Mouse (Mus musculus): ENCODE measurements at regions not wholly inside any gene's neighbourhood (a gene's known extent, or its start where the extent isn't known, plus 50 kb on each side); places are given as distances from the start of the nearest gene placed in this dataset.

GRCm38 (mm10) chr14:61874206-61874605 lies 266.9 kb downstream of the Kcnrg start:
- Histone ChIP-seq H3K79me2 (replicated peaks; ENCODE audit: control insufficient read depth, extremely low read depth, insufficient read depth, poor library complexity, severe bottlenecking) (no peaks in the 10 kb centered on the region), H3K4me2 (ENCODE audit: insufficient read depth, low read depth, poor library complexity, severe bottlenecking) (no peak overlapping the region), H3K27ac (ENCODE audit: insufficient read depth, low read depth) (no peak overlapping the region), H3K4me3 (replicated peaks in 1 of 3; ENCODE audit: low read depth in 2 of 3, low read length in 2 of 3, poor library complexity in 1 of 3) (no peak overlapping the region), H3K9ac (ENCODE audit: insufficient read depth, low read depth) (no peak overlapping the region), H3K4me1 (ENCODE audit: control insufficient read depth in 1 of 2, insufficient read depth in 2 of 2) (no peaks in the 10 kb centered on the region), H3K9me3 (replicated peaks; ENCODE audit: low read length) (no peaks in the 10 kb centered on the region), H3K27me3 (replicated peaks) (no peaks in the 10 kb centered on the region), H3K36me3 (replicated peaks in 1 of 2; ENCODE audit: control insufficient read depth in 1 of 2, insufficient read depth in 1 of 2, low read length in 1 of 2) (no peaks in the 10 kb centered on the region)
- no peak for TF ChIP-seq SMC3 (IDR thresholded peaks at IDR 0.05; ENCODE audit: low read depth, low read length)
- TF ChIP-seq CHD2 (IDR thresholded peaks at IDR 0.05; ENCODE audit: low read length): no peak
- TF ChIP-seq MAX (IDR thresholded peaks at IDR 0.05; ENCODE audit: low read length): no peak
- no peak for TF ChIP-seq E2F4 (IDR thresholded peaks at IDR 0.05; ENCODE audit: insufficient replicate concordance, low read depth, low read length)
- TF ChIP-seq ZNF384 (IDR thresholded peaks at IDR 0.05; ENCODE audit: low read depth, low read length): no peak
- TF ChIP-seq HCFC1 (IDR thresholded peaks at IDR 0.05; ENCODE audit: low read depth, low read length): no peak
- no peak for TF ChIP-seq ELF1 (IDR thresholded peaks at IDR 0.05; ENCODE audit: low read depth, low read length)
- TF ChIP-seq RCOR1 (conservative IDR thresholded peaks at IDR 0.05; ENCODE audit: low read depth, low read length): no peak
- TF ChIP-seq POLR2A (IDR thresholded peaks at IDR 0.05; ENCODE audit: low read depth, low read length): no peak
- no peak for DNase-seq (ENCODE audit: extremely low read depth)
- dilution Hi-C loops (cut with MboI; ENCODE audit: extremely low pct_ligation_motif_present, extremely low pct_unique_long_range_greater_than_20kb, low sequenced_read_pairs) (no loop called here), in situ Hi-C loops (cut with MboI; ENCODE audit: low pct_ligation_motif_present, low pct_unique_long_range_greater_than_20kb, low sequenced_read_pairs) (loop anchor here (25.0 kb wide), 1 partner anchor 588 kb away; the partner anchor contains the start of gene Gucy1b2)

- no peak for DNase-seq (ENCODE audit: extremely low read depth)
- in situ Hi-C loops (cut with MboI; ENCODE audit: low pct_ligation_motif_present, low pct_unique_long_range_greater_than_20kb, low sequenced_read_pairs) (no loop called here), dilution Hi-C loops (cut with MboI; ENCODE audit: extremely low pct_ligation_motif_present, extremely low pct_unique_long_range_greater_than_20kb, low sequenced_read_pairs) (no loop called here)
- Histone ChIP-seq H3K9ac (ENCODE audit: insufficient read depth, low read depth) (no peak overlapping the region), H3K4me1 (ENCODE audit: control insufficient read depth in 1 of 2, insufficient read depth in 2 of 2) (no peaks in the 10 kb centered on the region), H3K4me3 (replicated peaks in 1 of 3; ENCODE audit: low read depth in 2 of 3, low read length in 2 of 3, poor library complexity in 1 of 3) (no peak overlapping the region), H3K9me3 (replicated peaks; ENCODE audit: low read length) (no peaks in the 10 kb centered on the region), H3K4me2 (ENCODE audit: insufficient read depth, low read depth, poor library complexity, severe bottlenecking) (no peak overlapping the region), H3K27ac (ENCODE audit: insufficient read depth, low read depth) (no peak overlapping the region), H3K36me3 (replicated peaks in 1 of 2; ENCODE audit: control insufficient read depth in 1 of 2, insufficient read depth in 1 of 2, low read length in 1 of 2) (no peaks in the 10 kb centered on the region), H3K79me2 (replicated peaks; ENCODE audit: control insufficient read depth, extremely low read depth, insufficient read depth, poor library complexity, severe bottlenecking) (no peaks in the 10 kb centered on the region), H3K27me3 (replicated peaks) (no peaks in the 10 kb centered on the region)
- no peak for TF ChIP-seq SMC3 (IDR thresholded peaks at IDR 0.05; ENCODE audit: low read depth, low read length)
- no peak for TF ChIP-seq TBP (conservative IDR thresholded peaks at IDR 0.05; ENCODE audit: low read depth, low read length)
- no peak for TF ChIP-seq ZNF384 (IDR thresholded peaks at IDR 0.05; ENCODE audit: low read depth, low read length)
- no peak for TF ChIP-seq SIN3A (IDR thresholded peaks at IDR 0.05; ENCODE audit: low read length)
- TF ChIP-seq MAZ (IDR thresholded peaks at IDR 0.05; ENCODE audit: low read depth, low read length): no peak
Observed at GRCm38 (mm10) chr14:61879416-61879815, 272.2 kb downstream of the Kcnrg start.

GRCm38 (mm10) chr14:61880514-61881259 lies 273.4 kb downstream of the Kcnrg start:
- no peaks in the 10 kb centered on the region for H3K36me3 ChIP-seq (replicated peaks in 1 of 2; ENCODE audit: control insufficient read depth in 1 of 2, insufficient read depth in 1 of 2, low read length in 1 of 2)
- dilution Hi-C loops (cut with MboI; ENCODE audit: extremely low pct_ligation_motif_present, extremely low pct_unique_long_range_greater_than_20kb, low sequenced_read_pairs) (no loop called here), in situ Hi-C loops (cut with MboI; ENCODE audit: low pct_ligation_motif_present, low pct_unique_long_range_greater_than_20kb, low sequenced_read_pairs) (no loop called here)
- no peak overlapping the region for H3K9ac ChIP-seq (ENCODE audit: insufficient read depth, low read depth)
- no peak for DNase-seq (ENCODE audit: extremely low read depth)
- TF ChIP-seq MYC (IDR thresholded peaks at IDR 0.05; ENCODE audit: low read depth, low read length) (no peak), CTCF (conservative IDR thresholded peaks at IDR 0.05 in 1 of 2, IDR thresholded peaks at IDR 0.05 in 1 of 2; ENCODE audit: low read depth in 2 of 2, low read length in 2 of 2) (no peak), RAD21 (IDR thresholded peaks at IDR 0.05; ENCODE audit: low read depth, low read length) (no peak), ZNF384 (IDR thresholded peaks at IDR 0.05; ENCODE audit: low read depth, low read length) (peak; percentile 67), CHD1 (IDR thresholded peaks at IDR 0.05; ENCODE audit: low read depth, low read length) (no peak), POLR2A (IDR thresholded peaks at IDR 0.05; ENCODE audit: low read depth, low read length) (no peak)
- H3K9me3 ChIP-seq (replicated peaks; ENCODE audit: low read length): no peaks in the 10 kb centered on the region
- H3K4me1 ChIP-seq (ENCODE audit: control insufficient read depth in 1 of 2, insufficient read depth in 2 of 2): no peaks in the 10 kb centered on the region
- H3K79me2 ChIP-seq (replicated peaks; ENCODE audit: control insufficient read depth, extremely low read depth, insufficient read depth, poor library complexity, severe bottlenecking): no peaks in the 10 kb centered on the region
- no peak overlapping the region for H3K27ac ChIP-seq (ENCODE audit: insufficient read depth, low read depth)
- H3K4me2 ChIP-seq (ENCODE audit: insufficient read depth, low read depth, poor library complexity, severe bottlenecking): no peak overlapping the region
- H3K27me3 ChIP-seq (replicated peaks): no peaks in the 10 kb centered on the region
- no peak overlapping the region for H3K4me3 ChIP-seq (replicated peaks in 1 of 3; ENCODE audit: low read depth in 2 of 3, low read length in 2 of 3, poor library complexity in 1 of 3)

Data from CH12.LX (cell line).